Mouse (Mus musculus) midbrain, embryonic 10.5 days (tissue): ENCODE measurements around the gene Zswim4. TPM values are rescaled to one million over a fixed set of nuclear protein-coding genes. Genes with fewer than 3 reads are reported as not detected.

Source experiments
- DNase-seq: peaks from one replicate; pipeline ENCODE4 v3.0.0-alpha.2; 2017; ENCODE audit warnings: low spot score
- H3K27ac ChIP-seq: fragments of 300-500 bp; sonication (generic); replicated peaks from 2 replicates; pipeline ENCODE4 v1.5.1; 2016; ENCODE audit warnings: mild to moderate bottlenecking
- H3K27me3 ChIP-seq: fragments of 300-500 bp; sonication (generic); 2 replicates; pipeline ENCODE4 v1.6.1; 2016; ENCODE audit warnings: low read depth, mild to moderate bottlenecking; ENCODE audit not compliant: poor library complexity, severe bottlenecking
- H3K36me3 ChIP-seq: fragments of 300-500 bp; sonication (generic); 2 replicates; pipeline ENCODE4 v1.6.1; 2016; ENCODE audit warnings: mild to moderate bottlenecking, moderate library complexity
- H3K4me1 ChIP-seq: fragments of 300-500 bp; sonication (generic); 2 replicates; pipeline ENCODE4 v1.6.1; 2016
- H3K4me3 ChIP-seq: fragments of 300-500 bp; sonication (generic); 2 replicates; pipeline ENCODE4 v1.5.1; 2016; ENCODE audit warnings: mild to moderate bottlenecking, moderate library complexity
- H3K9me3 ChIP-seq: fragments of 300-500 bp; sonication (generic); replicated peaks from 2 replicates; pipeline ENCODE4 v1.6.1; 2016; ENCODE audit warnings: mild to moderate bottlenecking
- WGBS: fragments of 180-500 bp; shearing (Covaris S2); methylation state at CpG from one replicate; pipeline ENCODE4 v1.1.7; 2016; 5-methylcytosine and 5-hydroxymethylcytosine counted together
- polyA plus RNA-seq: library from polyadenylated mRNA; unstranded; fragments of >200 nt; fragmentation: Nextera tagmentation; extraction: Ambion mirVana; gene quantifications from 2 replicates; pipeline ENCODE4 v1.2.1, GENCODE M21; 2016

Zswim4 gene
- polyA plus RNA-seq, 1 experiment from 2014 or later: 30.4 TPM

GRCm38 (mm10) chr8:84202938-84203917 is 33.6 kb downstream of the Zswim4 start:
- Histone ChIP-seq H3K27ac (peak overlapping the region; percentile 84), H3K27me3 (peaks cover 39% of the 10 kb centered on the region), H3K4me1 (peaks cover 64% of the 10 kb centered on the region), H3K36me3 (peaks cover 4% of the 10 kb centered on the region), H3K4me3 (peak overlapping the region; percentile 51), H3K9me3 (no peaks in the 10 kb centered on the region)
- DNase-seq: peak; percentile 68
- 11% methylated on average over 34 of the region's 34 CpGs for WGBS

GRCm38 (mm10) chr8:84202466-84202865 is 34.4 kb downstream of the Zswim4 start:
- Histone ChIP-seq H3K27ac (0 out of 2 replicates have a peak overlapping the region, but pooled peaks have one; percentile 55), H3K4me1 (peaks cover 64% of the 10 kb centered on the region), H3K36me3 (peaks cover 4% of the 10 kb centered on the region), H3K4me3 (0 out of 2 replicates have a peak overlapping the region, but pooled peaks have one; percentile 18), H3K27me3 (peaks cover 39% of the 10 kb centered on the region), H3K9me3 (no peaks in the 10 kb centered on the region)
- DNase-seq: no peak
- WGBS: 93% methylated on average over 9 of the region's 9 CpGs

- peak; percentile 31 for DNase-seq
- Histone ChIP-seq H3K36me3 (peaks cover 2% of the 10 kb centered on the region), H3K27ac (peak overlapping the region; percentile 93), H3K27me3 (peaks cover 39% of the 10 kb centered on the region), H3K4me1 (peaks cover 69% of the 10 kb centered on the region), H3K9me3 (no peaks in the 10 kb centered on the region), H3K4me3 (peak overlapping the region; percentile 65)
- 67% methylated on average over 15 of the region's 15 CpGs for WGBS
These were observed 35.2 kb downstream of the Zswim4 start for GRCm38 (mm10) chr8:84201545-84202245.

- Histone ChIP-seq H3K4me3 (peak overlapping the region; percentile 65), H3K4me1 (peaks cover 69% of the 10 kb centered on the region), H3K27ac (peak overlapping the region; percentile 93), H3K9me3 (no peaks in the 10 kb centered on the region), H3K36me3 (no peaks in the 10 kb centered on the region), H3K27me3 (peaks cover 39% of the 10 kb centered on the region)
- peak; percentile 54 for DNase-seq
- WGBS: 5% methylated on average over 69 of the region's 70 CpGs
These were observed 36.0 kb downstream of the Zswim4 start for GRCm38 (mm10) chr8:84200652-84201544.

- H3K27me3 ChIP-seq: peaks cover 39% of the 10 kb centered on the region
- no peaks in the 10 kb centered on the region for H3K9me3 ChIP-seq
- H3K36me3 ChIP-seq: no peaks in the 10 kb centered on the region
- no peak for DNase-seq
- peak overlapping the region; percentile 65 for H3K4me3 ChIP-seq
- H3K27ac ChIP-seq: peak overlapping the region; percentile 93
- peaks cover 69% of the 10 kb centered on the region for H3K4me1 ChIP-seq
- 27% methylated on average over 8 of the region's 8 CpGs for WGBS
These were observed 36.7 kb downstream of the Zswim4 start for GRCm38 (mm10) chr8:84200126-84200555.

- Histone ChIP-seq H3K27me3 (peaks cover 39% of the 10 kb centered on the region), H3K9me3 (no peaks in the 10 kb centered on the region), H3K4me3 (peak overlapping the region; percentile 65), H3K36me3 (no peaks in the 10 kb centered on the region), H3K27ac (peak overlapping the region; percentile 93), H3K4me1 (peaks cover 69% of the 10 kb centered on the region)
- WGBS: 54% methylated on average over 11 of the region's 11 CpGs
- DNase-seq: no peak
These were observed 37.3 kb downstream of the Zswim4 start for GRCm38 (mm10) chr8:84199348-84200125.

GRCm38 (mm10) chr8:84198871-84199270 is 38.0 kb downstream of the Zswim4 start:
- 35% methylated on average over 4 of the region's 4 CpGs for WGBS
- H3K27ac ChIP-seq: peak overlapping the region; percentile 93
- H3K27me3 ChIP-seq: peaks cover 39% of the 10 kb centered on the region
- H3K9me3 ChIP-seq: no peaks in the 10 kb centered on the region
- DNase-seq: no peak
- no peaks in the 10 kb centered on the region for H3K36me3 ChIP-seq
- peak overlapping the region; percentile 63 for H3K4me3 ChIP-seq
- H3K4me1 ChIP-seq: peaks cover 65% of the 10 kb centered on the region

GRCm38 (mm10) chr8:84197922-84198774 is 38.7 kb downstream of the Zswim4 start:
- WGBS: 3% methylated on average over 30 of the region's 30 CpGs
- H3K4me1 ChIP-seq: peaks cover 59% of the 10 kb centered on the region
- peak; percentile 96 for DNase-seq

GRCm38 (mm10) chr8:84197141-84197921 is 39.5 kb downstream of the Zswim4 start:
- Histone ChIP-seq H3K36me3 (no peaks in the 10 kb centered on the region), H3K4me1 (peaks cover 59% of the 10 kb centered on the region), H3K9me3 (no peaks in the 10 kb centered on the region), H3K4me3 (peak overlapping the region; percentile 63), H3K27me3 (peaks cover 41% of the 10 kb centered on the region), H3K27ac (peak overlapping the region; percentile 93)
- peak; percentile 98 for DNase-seq
- WGBS: 3% methylated on average over 43 of the region's 43 CpGs

More at GRCm38 (mm10) chr8:84197922-84198774, 38.7 kb downstream of the Zswim4 start:
- Histone ChIP-seq H3K36me3 (no peaks in the 10 kb centered on the region), H3K9me3 (no peaks in the 10 kb centered on the region), H3K27ac (peak overlapping the region; percentile 93), H3K4me3 (peak overlapping the region; percentile 63), H3K27me3 (peaks cover 41% of the 10 kb centered on the region)

- no peak overlapping the region; the same call in 1 of the 2 replicates for H3K27ac ChIP-seq
These were observed 42.6 kb downstream of the Zswim4 start for GRCm38 (mm10) chr8:84194224-84194743.

More at GRCm38 (mm10) chr8:84194224-84194743, 42.6 kb downstream of the Zswim4 start:
- Histone ChIP-seq H3K4me1 (peaks cover 43% of the 10 kb centered on the region), H3K9me3 (no peaks in the 10 kb centered on the region), H3K36me3 (no peaks in the 10 kb centered on the region), H3K27me3 (peaks cover 22% of the 10 kb centered on the region), H3K4me3 (no peak overlapping the region)
- WGBS: 72% methylated on average over 3 of the region's 3 CpGs
- DNase-seq: no peak
